Mouse (Mus musculus) forebrain, embryonic 10.5 days (tissue): ENCODE measurements around the gene Sec23a. TPM values are rescaled to one million over a fixed set of nuclear protein-coding genes. Genes with fewer than 3 reads are reported as not detected.
"Not testable (repeated sequence)": the region's sequence is repeated elsewhere in the genome, so short reads cannot be mapped to it uniquely, and the experiment has no call there.

Source experiments
- DNase-seq: peaks from one replicate; pipeline ENCODE4 v3.0.0-alpha.2; 2017; ENCODE audit warnings: low spot score; ENCODE audit errors: extremely low spot score
- H3K27ac ChIP-seq: fragments of 300-500 bp; sonication (generic); 2 replicates; pipeline ENCODE4 v1.5.1; 2016; ENCODE audit warnings: mild to moderate bottlenecking
- H3K27me3 ChIP-seq: fragments of 300-500 bp; sonication (generic); 2 replicates; pipeline ENCODE4 v1.6.1; 2016; ENCODE audit warnings: mild to moderate bottlenecking; ENCODE audit not compliant: poor library complexity, severe bottlenecking
- H3K36me3 ChIP-seq: fragments of 300-500 bp; sonication (generic); replicated peaks from 2 replicates; pipeline ENCODE4 v1.6.1; 2016; ENCODE audit warnings: mild to moderate bottlenecking, moderate library complexity
- H3K4me1 ChIP-seq: fragments of 300-500 bp; sonication (generic); 2 replicates; pipeline ENCODE4 v1.6.1; 2016
- H3K4me3 ChIP-seq: fragments of 300-500 bp; sonication (generic); 2 replicates; pipeline ENCODE4 v1.5.1; 2016; ENCODE audit warnings: mild to moderate bottlenecking, moderate library complexity
- H3K9me3 ChIP-seq: fragments of 300-500 bp; sonication (generic); 2 replicates; pipeline ENCODE4 v1.6.1; 2016; ENCODE audit warnings: mild to moderate bottlenecking, moderate library complexity
- WGBS: fragments of 180-500 bp; shearing (Covaris S2); methylation state at CpG from one replicate; pipeline ENCODE4 v1.1.7; 2016; 5-methylcytosine and 5-hydroxymethylcytosine counted together
- polyA plus RNA-seq: library from polyadenylated mRNA; unstranded; fragments of >200 nt; fragmentation: Nextera tagmentation; extraction: Ambion mirVana; gene quantifications from 2 replicates; pipeline ENCODE4 v1.2.1, GENCODE M21; 2016

The Sec23a gene
- polyA plus RNA-seq: 54.7 and 56.3 TPM in 2 replicates

GRCm38 (mm10) chr12:59011844-59012709 is at the start of gene Sec23a:
Gene Sec23a, minus strand, starts transcription at chr12:59012017.
- H3K9me3 ChIP-seq: no peaks in the 10 kb centered on the region
- peaks cover 30% of the 10 kb centered on the region for H3K4me1 ChIP-seq
- H3K27ac ChIP-seq: peak within 1 kb of the TSS; percentile 94
- peak within 1 kb of the TSS; percentile 69 for H3K4me3 ChIP-seq
- H3K36me3 ChIP-seq: peaks cover 22% of the 10 kb centered on the region
- peak; percentile 99 for DNase-seq
- H3K27me3 ChIP-seq: no peaks in the 10 kb centered on the region
- WGBS: under 1% methylated on average over 48 of the region's 48 CpGs

GRCm38 (mm10) chr12:59060993-59061595 is 49.3 kb upstream of the Sec23a start, which contains the start of gene Trappc6b:
Gene Trappc6b, minus strand, starts transcription at chr12:59061472.
- no peaks in the 10 kb centered on the region; the same call in 1 of the 2 replicates for H3K9me3 ChIP-seq
- H3K27me3 ChIP-seq: no peaks in the 10 kb centered on the region
- DNase-seq: peak; percentile 87
- H3K4me3 ChIP-seq: peak within 1 kb of the TSS; percentile 86
- peak within 1 kb of the TSS; percentile 96 for H3K27ac ChIP-seq
- peaks cover 25% of the 10 kb centered on the region for H3K4me1 ChIP-seq
- under 1% methylated on average over 49 of the region's 49 CpGs for WGBS
- peaks cover 35% of the 10 kb centered on the region for H3K36me3 ChIP-seq

GRCm38 (mm10) chr12:59060322-59060721 is 48.5 kb upstream of the Sec23a start:
- WGBS: 69% methylated on average over 4 of the region's 4 CpGs
- H3K36me3 ChIP-seq: peaks cover 43% of the 10 kb centered on the region
- H3K4me1 ChIP-seq: peaks cover 20% of the 10 kb centered on the region
- H3K9me3 ChIP-seq: no peaks in the 10 kb centered on the region; the same call in 1 of the 2 replicates
- H3K27me3 ChIP-seq: no peaks in the 10 kb centered on the region
- H3K27ac ChIP-seq: peak overlapping the region; percentile 96
- no peak for DNase-seq
- H3K4me3 ChIP-seq: peak overlapping the region; percentile 86

GRCm38 (mm10) chr12:59058242-59058641 is 46.4 kb upstream of the Sec23a start:
- not testable (repeated sequence) for H3K27ac ChIP-seq, H3K27me3 ChIP-seq, H3K4me3 ChIP-seq, DNase-seq, H3K9me3 ChIP-seq
- H3K4me1 ChIP-seq: peaks cover 20% of the 10 kb centered on the region
- 91% methylated on average over 5 of the region's 5 CpGs for WGBS
- H3K36me3 ChIP-seq: peaks cover 61% of the 10 kb centered on the region

GRCm38 (mm10) chr12:59056222-59056621 is 44.4 kb upstream of the Sec23a start:
- H3K9me3 ChIP-seq: no peaks in the 10 kb centered on the region; the same call in 1 of the 2 replicates
- 96% methylated on average over 11 of the region's 11 CpGs for WGBS
- peaks cover 18% of the 10 kb centered on the region for H3K4me1 ChIP-seq
- H3K36me3 ChIP-seq: peaks cover 73% of the 10 kb centered on the region
- H3K4me3 ChIP-seq: no peak overlapping the region
- H3K27me3 ChIP-seq: no peaks in the 10 kb centered on the region
- DNase-seq: no peak
- no peak overlapping the region for H3K27ac ChIP-seq

- DNase-seq: no peak
- peaks cover 13% of the 10 kb centered on the region for H3K4me1 ChIP-seq
- peaks cover 76% of the 10 kb centered on the region for H3K36me3 ChIP-seq
- H3K4me3 ChIP-seq: no peak overlapping the region
- no peaks in the 10 kb centered on the region; the same call in 1 of the 2 replicates for H3K9me3 ChIP-seq
- 93% methylated on average over 4 of the region's 4 CpGs for WGBS
- H3K27me3 ChIP-seq: no peaks in the 10 kb centered on the region
- no peak overlapping the region for H3K27ac ChIP-seq
These were observed 43.5 kb upstream of the Sec23a start for GRCm38 (mm10) chr12:59055196-59055850.

GRCm38 (mm10) chr12:59053976-59054375 is 42.2 kb upstream of the Sec23a start:
- no peak for DNase-seq
- H3K4me1 ChIP-seq: no peaks in the 10 kb centered on the region
- H3K36me3 ChIP-seq: peaks cover 81% of the 10 kb centered on the region

GRCm38 (mm10) chr12:59053166-59053565 is 41.3 kb upstream of the Sec23a start:
- Histone ChIP-seq H3K4me1 (no peaks in the 10 kb centered on the region), H3K27ac (no peak overlapping the region), H3K36me3 (peaks cover 80% of the 10 kb centered on the region), H3K4me3 (no peak overlapping the region), H3K9me3 (no peaks in the 10 kb centered on the region; the same call in 1 of the 2 replicates), H3K27me3 (no peaks in the 10 kb centered on the region)
- no peak for DNase-seq
- 88% methylated on average over 5 of the region's 5 CpGs for WGBS

More at GRCm38 (mm10) chr12:59053976-59054375, 42.2 kb upstream of the Sec23a start:
- Histone ChIP-seq H3K9me3 (no peaks in the 10 kb centered on the region; the same call in 1 of the 2 replicates), H3K27me3 (no peaks in the 10 kb centered on the region), H3K4me3 (no peak overlapping the region), H3K27ac (no peak overlapping the region)

GRCm38 (mm10) chr12:59052470-59052869 is 40.7 kb upstream of the Sec23a start:
- H3K36me3 ChIP-seq: peaks cover 81% of the 10 kb centered on the region
- no peaks in the 10 kb centered on the region for H3K27me3 ChIP-seq
- H3K4me1 ChIP-seq: no peaks in the 10 kb centered on the region
- 95% methylated on average over 3 of the region's 3 CpGs for WGBS
- H3K4me3 ChIP-seq: no peak overlapping the region
- H3K9me3 ChIP-seq: no peaks in the 10 kb centered on the region; the same call in 1 of the 2 replicates
- no peak overlapping the region for H3K27ac ChIP-seq
- no peak for DNase-seq

GRCm38 (mm10) chr12:59040851-59041250 is 29.0 kb upstream of the Sec23a start:
- Histone ChIP-seq H3K36me3 (peaks cover 44% of the 10 kb centered on the region), H3K4me3 (no peak overlapping the region), H3K4me1 (peaks cover 7% of the 10 kb centered on the region), H3K27me3 (no peaks in the 10 kb centered on the region), H3K27ac (no peak overlapping the region), H3K9me3 (no peaks in the 10 kb centered on the region)
- peak; percentile 18 for DNase-seq
- 35% methylated on average over 7 of the region's 7 CpGs for WGBS

- Histone ChIP-seq H3K4me1 (peaks cover 7% of the 10 kb centered on the region), H3K27me3 (no peaks in the 10 kb centered on the region), H3K27ac (peak overlapping the region; percentile 97), H3K36me3 (peaks cover 38% of the 10 kb centered on the region), H3K9me3 (no peaks in the 10 kb centered on the region), H3K4me3 (peak overlapping the region; percentile 36)
- DNase-seq: peak; percentile 79
- 2% methylated on average over 23 of the region's 23 CpGs for WGBS
These were observed 28.4 kb upstream of the Sec23a start for GRCm38 (mm10) chr12:59039971-59040844.
